Mouse (Mus musculus) liver, embryonic 14.5 days (tissue): ENCODE data around the gene Scamp4.

Source experiments
- CTCF ChIP-seq: IDR thresholded peaks from 2 replicates; pipeline ENCODE4 v1.5.1; 2016; ENCODE audit warnings: antibody characterized with exemption, low read depth, control low read depth
- EP300 ChIP-seq: IDR thresholded peaks from 2 replicates; pipeline ENCODE4 v1.6.1; 2016; ENCODE audit warnings: antibody characterized with exemption, low read depth

GRCm38 (mm10) chr10:80623457-80624191 is 21.0 kb downstream of the Scamp4 start:
- TF ChIP-seq EP300 (no peak), CTCF (no peak)
